Mouse (Mus musculus) lung, postnatal 25 days (tissue): ENCODE results near the gene Mrps21.
"Not testable (repeated sequence)": the region's sequence is repeated elsewhere in the genome, so short reads cannot be mapped to it uniquely, and the experiment has no call there.

Experiments used
- DNase-seq: peaks from one replicate; pipeline ENCODE4 v3.0.0; 2022; ENCODE audit warnings: low spot score

Gene Mrps21

GRCm38 (mm10) chr3:95871392-95871867, at the start of gene Mrps21:
TSS of gene Mrps21 (minus strand) at chr3:95871519.
- peak; percentile 89 for DNase-seq

GRCm38 (mm10) chr3:95920532-95920931, 49.2 kb upstream of the Mrps21 start:
- DNase-seq, result not testable (repeated sequence)

GRCm38 (mm10) chr3:95916760-95917159, 45.4 kb upstream of the Mrps21 start:
- DNase-seq, result no peak

GRCm38 (mm10) chr3:95914706-95915105, 43.4 kb upstream of the Mrps21 start:
- no peak for DNase-seq

GRCm38 (mm10) chr3:95907613-95908012, 36.3 kb upstream of the Mrps21 start:
- no peak for DNase-seq

GRCm38 (mm10) chr3:95906860-95907259, 35.5 kb upstream of the Mrps21 start:
- peak; percentile 48 for DNase-seq

GRCm38 (mm10) chr3:95905940-95906492, 34.7 kb upstream of the Mrps21 start:
- peak; percentile 80 for DNase-seq

GRCm38 (mm10) chr3:95905146-95905939, 34.0 kb upstream of the Mrps21 start:
- peak; percentile 67 for DNase-seq

GRCm38 (mm10) chr3:95904568-95904967, 33.2 kb upstream of the Mrps21 start, which contains the start of gene Car14:
TSS of gene Car14 (minus strand) at chr3:95904691.
- no peak for DNase-seq

- no peak for DNase-seq
These were observed 32.6 kb upstream of the Mrps21 start for GRCm38 (mm10) chr3:95903753-95904502.

- DNase-seq, result no peak
These were observed 31.3 kb upstream of the Mrps21 start for GRCm38 (mm10) chr3:95902643-95903042.

- DNase-seq, result no peak
These were observed 31.0 kb upstream of the Mrps21 start for GRCm38 (mm10) chr3:95902373-95902625.

- no peak for DNase-seq
These were observed 30.5 kb upstream of the Mrps21 start for GRCm38 (mm10) chr3:95901616-95902372.

GRCm38 (mm10) chr3:95899800-95900524, 28.6 kb upstream of the Mrps21 start:
- DNase-seq, result no peak

- not testable (repeated sequence) for DNase-seq
These were observed 24.2 kb upstream of the Mrps21 start for GRCm38 (mm10) chr3:95895501-95895900.

GRCm38 (mm10) chr3:95894317-95895160, 23.2 kb upstream of the Mrps21 start:
- DNase-seq, result peak; percentile 79

GRCm38 (mm10) chr3:95893606-95894316, 22.4 kb upstream of the Mrps21 start, which contains the start of gene Aph1a:
TSS of gene Aph1a (plus strand) at chr3:95893969.
- DNase-seq, result peak; percentile 99

- peak; percentile 68 for DNase-seq
These were observed 21.8 kb upstream of the Mrps21 start for GRCm38 (mm10) chr3:95893126-95893525.
